Mouse (Mus musculus) midbrain, postnatal 0 days (tissue): ENCODE results near the gene Mrpl18. TPM values are rescaled to one million over a fixed set of nuclear protein-coding genes. Genes with fewer than 3 reads are reported as not detected.
"Not testable (repeated sequence)": the region's sequence is repeated elsewhere in the genome, so short reads cannot be mapped to it uniquely, and the experiment has no call there.

ENCODE experiments used
- ATAC-seq: fragments of 200-750 bp; cut with Nextera tagmentation; 2 replicates; pipeline ENCODE4 v1.8.0; 2017; ENCODE audit warnings: moderate number of reproducible peaks, mild to moderate bottlenecking, moderate TSS enrichment, moderate library complexity; ENCODE audit not compliant: low FRiP score
- DNase-seq: peaks from one replicate; pipeline ENCODE4 v3.0.0-alpha.2; 2015; ENCODE audit warnings: low spot score
- H3K27ac ChIP-seq: fragments of 300-500 bp; sonication (generic); 2 replicates; pipeline ENCODE4 v1.5.1; 2014; ENCODE audit warnings: low read depth, mild to moderate bottlenecking, low read length, mixed read lengths
- H3K27me3 ChIP-seq: fragments of 300-500 bp; sonication (generic); 2 replicates; pipeline ENCODE4 v1.6.1; 2014; ENCODE audit warnings: low read length, control low read depth, mixed read lengths; ENCODE audit not compliant: insufficient read depth
- H3K36me3 ChIP-seq: fragments of 300-500 bp; sonication (generic); 2 replicates; pipeline ENCODE4 v1.6.1; 2014; ENCODE audit warnings: low read length, control low read depth, mixed read lengths; ENCODE audit not compliant: insufficient read depth
- H3K4me1 ChIP-seq: fragments of 300-500 bp; sonication (generic); 2 replicates; pipeline ENCODE4 v1.6.1; 2014; ENCODE audit warnings: mild to moderate bottlenecking, control low read depth, antibody characterized with exemption, low read length, mixed read lengths; ENCODE audit not compliant: insufficient read depth
- H3K4me2 ChIP-seq: fragments of 300-500 bp; sonication (generic); 2 replicates; pipeline ENCODE4 v1.6.1; 2014; ENCODE audit warnings: low read depth, mild to moderate bottlenecking, low read length, mixed read lengths; ENCODE audit not compliant: poor library complexity, severe bottlenecking
- H3K4me3 ChIP-seq: fragments of 300-500 bp; sonication (generic); 2 replicates; pipeline ENCODE4 v1.5.1; 2014; ENCODE audit warnings: low read depth, mild to moderate bottlenecking, low read length, moderate library complexity
- H3K9ac ChIP-seq: fragments of 300-500 bp; sonication (generic); replicated peaks from 2 replicates; pipeline ENCODE4 v1.6.1; 2014; ENCODE audit warnings: mild to moderate bottlenecking, low read length, moderate library complexity, mixed read lengths; ENCODE audit not compliant: poor library complexity, severe bottlenecking
- H3K9me3 ChIP-seq: fragments of 300-500 bp; sonication (generic); 2 replicates; pipeline ENCODE4 v1.6.1; 2016; ENCODE audit warnings: low read length, control low read depth
- CTCF ChIP-seq: IDR thresholded peaks from 2 replicates; pipeline ENCODE4 v1.5.1; 2016; ENCODE audit warnings: antibody characterized with exemption, mild to moderate bottlenecking
- WGBS: fragments of 180-500 bp; shearing (Covaris S2); extraction: QIAGEN DNeasy Blood & Tissue Kit; methylation state at CpG from one replicate; pipeline ENCODE4 v1.1.7; 2014; 5-methylcytosine and 5-hydroxymethylcytosine counted together
- polyA plus RNA-seq: library from polyadenylated mRNA; unstranded; fragments of >200 nt; fragmentation: Nextera tagmentation; extraction: Ambion mirVana; gene quantifications from 2 replicates; pipeline ENCODE4 v1.2.1, GENCODE M21; 2015
- total RNA-seq: library from RNA; depleted of rRNA; stranded (reverse); fragments of >200 nt; gene quantifications from 2 replicates; pipeline ENCODE4 v1.2.3, GENCODE M21; 2014

The Mrpl18 gene
- total and polyA plus RNA-seq, 2 experiments from 2014 or later, result 34.0 to 118 TPM

GRCm38 (mm10) chr17:12942459-12943162 is 26.5 kb upstream of the Mrpl18 start:
- Histone ChIP-seq H3K4me3 (no peak overlapping the region), H3K4me1 (no peaks in the 10 kb centered on the region; the same call in 1 of the 2 replicates), H3K27me3 (no peaks in the 10 kb centered on the region), H3K4me2 (no peak overlapping the region), H3K27ac (no peak overlapping the region), H3K9me3 (no peaks in the 10 kb centered on the region), H3K36me3 (peaks cover 25% of the 10 kb centered on the region), H3K9ac (no peak overlapping the region)
- ATAC-seq, result no peak
- WGBS, result 96% methylated on average over 6 of the region's 6 CpGs
- no peak for DNase-seq
- no peak for TF ChIP-seq CTCF

- Histone ChIP-seq H3K27ac (no peak overlapping the region), H3K36me3 (peaks cover 25% of the 10 kb centered on the region), H3K4me3 (no peak overlapping the region), H3K9ac (no peak overlapping the region), H3K27me3 (no peaks in the 10 kb centered on the region), H3K4me1 (no peaks in the 10 kb centered on the region; the same call in 1 of the 2 replicates), H3K9me3 (no peaks in the 10 kb centered on the region), H3K4me2 (no peak overlapping the region)
- no peak for ATAC-seq
- WGBS, result 78% methylated on average over 8 of the region's 8 CpGs
- no peak for DNase-seq
- no peak for TF ChIP-seq CTCF
Observed at GRCm38 (mm10) chr17:12941543-12942260, 25.6 kb upstream of the Mrpl18 start.

- H3K27me3 ChIP-seq, result no peaks in the 10 kb centered on the region
- peak within 1 kb of the TSS; percentile 15; the same call in 1 of the 2 replicates for H3K4me3 ChIP-seq
- H3K9ac ChIP-seq, result no peak within 1 kb of the TSS
- no peaks in the 10 kb centered on the region for H3K9me3 ChIP-seq
- ATAC-seq, result peak; percentile 33; the same call in 1 of the 2 replicates
- H3K36me3 ChIP-seq, result peaks cover 21% of the 10 kb centered on the region
- no peaks in the 10 kb centered on the region; the same call in 1 of the 2 replicates for H3K4me1 ChIP-seq
- TF ChIP-seq CTCF, result no peak
- no peak within 1 kb of the TSS for H3K27ac ChIP-seq
- peak within 1 kb of the TSS; percentile 51 for H3K4me2 ChIP-seq
- no peak for DNase-seq
- WGBS, result 17% methylated on average over 26 of the region's 27 CpGs
Observed at GRCm38 (mm10) chr17:12940151-12940805, 24.1 kb upstream of the Mrpl18 start, which contains the start of gene Acat3. TSS of gene Acat3 (minus strand) at chr17:12940600.

GRCm38 (mm10) chr17:12939377-12940148 is 23.4 kb upstream of the Mrpl18 start:
- not testable (repeated sequence) for DNase-seq, H3K9me3 ChIP-seq, H3K27ac ChIP-seq, H3K4me1 ChIP-seq, H3K9ac ChIP-seq, H3K27me3 ChIP-seq
- peak overlapping the region; percentile 51 for H3K4me2 ChIP-seq
- H3K4me3 ChIP-seq, result peak overlapping the region; percentile 15; the same call in 1 of the 2 replicates
- peak; percentile 60 for ATAC-seq
- peaks cover 17% of the 10 kb centered on the region for H3K36me3 ChIP-seq
- 25% methylated on average over 2 of the region's 12 CpGs for WGBS

- Histone ChIP-seq H3K4me2 (no peak overlapping the region), H3K9ac (no peak overlapping the region), H3K27ac (no peak overlapping the region), H3K36me3 (peaks cover 9% of the 10 kb centered on the region), H3K4me1 (no peaks in the 10 kb centered on the region; the same call in 1 of the 2 replicates), H3K27me3 (no peaks in the 10 kb centered on the region), H3K9me3 (no peaks in the 10 kb centered on the region), H3K4me3 (no peak overlapping the region)
- TF ChIP-seq CTCF, result no peak
- no peak for ATAC-seq
- WGBS, result 25% methylated on average over 2 of the region's 2 CpGs
- no peak for DNase-seq
Observed at GRCm38 (mm10) chr17:12938077-12938476, 21.9 kb upstream of the Mrpl18 start.
